Mouse (Mus musculus) brown adipose tissue, adult 24 weeks (tissue): ENCODE data around the gene Usmg5. TPM values are rescaled to one million over a fixed set of nuclear protein-coding genes. Genes with fewer than 3 reads are reported as not detected.

ENCODE experiments used
- H3K27ac ChIP-seq: fragments of 200-500 bp; replicated peaks from 2 replicates; pipeline ENCODE4 v1.5.1; 2012; ENCODE audit warnings: low read depth, mild to moderate bottlenecking, low read length
- H3K4me1 ChIP-seq: fragments of 200-500 bp; 2 replicates; pipeline ENCODE4 v1.6.1; 2012; ENCODE audit warnings: low read length, mixed read lengths; ENCODE audit not compliant: control insufficient read depth, insufficient read depth, insufficient read length
- H3K4me3 ChIP-seq: fragments of 200-500 bp; 2 replicates; pipeline ENCODE4 v1.5.1; 2012; ENCODE audit warnings: low read depth, mild to moderate bottlenecking, low read length, moderate library complexity; ENCODE audit not compliant: insufficient read depth
- polyA plus RNA-seq: library from polyadenylated mRNA; stranded (reverse); fragments of >200 nt; gene quantifications from 2 replicates; pipeline ENCODE4 v1.2.4, GENCODE M21; 2012; ENCODE audit not compliant: missing spikeins, insufficient read depth, insufficient read length

Usmg5 gene
- polyA plus RNA-seq, 1 experiment: 4,472 TPM

GRCm38 (mm10) chr19:47040720-47041473, 49.5 kb downstream of the Usmg5 start:
- H3K4me3 ChIP-seq: no peak overlapping the region
- H3K27ac ChIP-seq: no peak overlapping the region
- no peaks in the 10 kb centered on the region for H3K4me1 ChIP-seq

- Histone ChIP-seq H3K27ac (no peak overlapping the region), H3K4me1 (no peaks in the 10 kb centered on the region), H3K4me3 (no peak overlapping the region)
These were observed 53.9 kb downstream of the Usmg5 start for GRCm38 (mm10) chr19:47036596-47036995.

GRCm38 (mm10) chr19:47034916-47035315, 55.5 kb downstream of the Usmg5 start:
- Histone ChIP-seq H3K4me1 (no peaks in the 10 kb centered on the region), H3K4me3 (no peak overlapping the region), H3K27ac (no peak overlapping the region)

Other genes with a start within 250 kb of the Usmg5 start
- gene Ina, start 75.9 kb downstream of the Usmg5 start, polyA plus RNA-seq: not detected in 2 replicates
- gene Nt5c2, start 75.5 kb downstream of the Usmg5 start, polyA plus RNA-seq: 31.8 and 36.0 TPM in 2 replicates
- gene Pcgf6, start 39.7 kb downstream of the Usmg5 start, polyA plus RNA-seq: 1.5 and 2.5 TPM in 2 replicates
- gene Taf5, start 22.9 kb downstream of the Usmg5 start, polyA plus RNA-seq: 1.4 and 2.2 TPM in 2 replicates
- gene Pdcd11, start 121 bp upstream of the Usmg5 start, polyA plus RNA-seq: 3.2 and 5.5 TPM in 2 replicates
- 1.6 and 1.7 TPM in 2 replicates for gene Calhm2, start 47.6 kb upstream of the Usmg5 start, polyA plus RNA-seq
- not detected in 2 replicates for gene Calhm1, start 53.6 kb upstream of the Usmg5 start, polyA plus RNA-seq
- not detected in 2 replicates for gene Calhm3, start 67.1 kb upstream of the Usmg5 start, polyA plus RNA-seq
- gene Neurl1a, start 88.2 kb upstream of the Usmg5 start, polyA plus RNA-seq: 5.7 and 5.8 TPM in 2 replicates